Mouse (Mus musculus): Measurements from ENCODE around the gene Rad23b. TPM values are rescaled to one million over a fixed set of nuclear protein-coding genes. Genes with fewer than 3 reads are reported as not detected.

Rad23b gene
- polyA plus RNA-seq, 1 experiment = 347 TPM

GRCm38 (mm10) chr4:55405329-55405728 lies 55.5 kb downstream of the Rad23b start:
- no peak for TF ChIP-seq GATA1 (IDR thresholded peaks at IDR 0.05; ENCODE audit: low read length)

- no peak for TF ChIP-seq GATA1 (IDR thresholded peaks at IDR 0.05; ENCODE audit: low read length)
Observed at GRCm38 (mm10) chr4:55406558-55406957, 56.7 kb downstream of the Rad23b start.

GRCm38 (mm10) chr4:55408081-55408480 lies 58.2 kb downstream of the Rad23b start:
- TF ChIP-seq GATA1 (IDR thresholded peaks at IDR 0.05; ENCODE audit: low read length) = no peak

GRCm38 (mm10) chr4:55409025-55409424 lies 59.2 kb downstream of the Rad23b start:
- TF ChIP-seq GATA1 (IDR thresholded peaks at IDR 0.05; ENCODE audit: low read length) = no peak

GRCm38 (mm10) chr4:55415864-55416263 lies 66.0 kb downstream of the Rad23b start:
- TF ChIP-seq GATA1 (IDR thresholded peaks at IDR 0.05; ENCODE audit: low read length) = no peak

- TF ChIP-seq GATA1 (IDR thresholded peaks at IDR 0.05; ENCODE audit: low read length) = no peak
Observed at GRCm38 (mm10) chr4:55426250-55426649, 76.4 kb downstream of the Rad23b start.

Other genes with a start within 250 kb of the Rad23b start
- gene Klf4, start 182.4 kb downstream of the Rad23b start, polyA plus RNA-seq (2012) = not detected in 2 replicates